8 mouse cellular contexts compared by ENCODE assay signal in the genomic region with DNA sequence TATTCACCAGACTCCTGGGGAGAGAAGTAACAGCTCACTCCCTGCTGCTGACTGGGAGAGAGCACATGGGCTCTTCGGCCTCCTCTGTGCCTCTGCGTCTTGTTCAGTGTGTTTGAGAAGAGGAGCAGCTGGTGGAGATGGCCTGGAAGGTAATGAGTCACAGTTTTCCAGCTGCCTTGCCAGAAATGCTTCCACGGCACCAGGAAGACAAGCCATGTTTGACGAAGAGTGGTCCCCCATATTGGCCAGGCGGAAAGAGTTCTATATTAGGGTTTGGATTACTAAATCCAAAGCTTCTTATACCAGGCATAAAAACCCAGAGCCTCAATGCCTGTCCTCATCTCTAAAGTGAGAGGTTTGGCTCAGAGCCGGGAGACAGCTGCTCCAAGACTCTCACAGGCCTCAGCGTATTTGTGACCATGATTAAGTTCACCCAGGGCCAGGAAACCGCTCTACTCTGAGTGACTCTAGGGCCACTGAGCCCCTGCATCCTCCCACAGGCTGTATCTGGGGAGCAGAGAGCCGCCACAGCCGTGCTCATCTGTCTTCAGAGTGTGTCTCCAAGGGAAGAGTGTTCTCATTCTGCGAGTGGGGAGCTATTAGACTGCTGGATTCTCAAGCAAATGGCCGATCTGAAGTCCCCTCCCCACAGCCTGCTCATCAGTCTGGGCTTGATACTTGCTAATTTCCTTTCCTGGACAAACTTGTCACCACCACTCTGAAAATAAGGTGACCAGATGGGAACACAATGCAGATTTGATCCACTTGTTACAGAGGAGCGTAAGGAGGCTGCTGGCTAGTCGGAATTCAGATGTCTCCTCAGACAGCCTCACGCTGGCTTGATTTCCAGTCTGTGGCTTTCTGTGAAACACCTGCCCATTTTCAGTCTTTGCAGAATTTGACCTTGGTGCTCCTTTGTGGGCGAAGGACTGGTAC.
DNase-seq lines count a peak whose midpoint lies in the region; ATAC-seq and TF ChIP-seq lines count a peak whose summit lies in the region.

No protein-coding gene starts in this region.

- H3K4me3 ChIP-seq in lung, postnatal 0 days (ENCODE audit: low read depth, low read length): no peak overlapping the region
- H3K4me3 ChIP-seq in stomach, embryonic 14.5 days (ENCODE audit: low read depth, low read length): no peak overlapping the region

- ATAC-seq in lung, postnatal 0 days: peak; percentile 89
- 0 out of 2 replicates have a peak, but pooled peaks have one; percentile 14 for ATAC-seq in stomach, embryonic 14.5 days (ENCODE audit: insufficient number of reproducible peaks, insufficient read depth, low FRiP score, low read depth)

- peak overlapping the region; percentile 47 for H3K27ac ChIP-seq in lung, postnatal 0 days (ENCODE audit: low read length)
- H3K27ac ChIP-seq in stomach, embryonic 14.5 days (ENCODE audit: low read length): no peak overlapping the region

- peak; percentile 89 for TF ChIP-seq EP300 in lung, postnatal 0 days (IDR thresholded peaks at IDR 0.05)

- H3K36me3 ChIP-seq in lung, postnatal 0 days (ENCODE audit: insufficient read depth, low read length): no peaks in the 10 kb centered on the region
- H3K36me3 ChIP-seq in stomach, embryonic 14.5 days (ENCODE audit: control insufficient read depth, insufficient read depth, low read length): no peaks in the 10 kb centered on the region

- intact Hi-C loops in heart, postnatal 25 days (cut with DNase I): no loop called here

- TF ChIP-seq CTCF in lung, postnatal 0 days (IDR thresholded peaks at IDR 0.05): no peak

- no peak overlapping the region for H3K4me2 ChIP-seq in lung, postnatal 0 days (replicated peaks; ENCODE audit: low read depth, low read length)
- no peak overlapping the region for H3K4me2 ChIP-seq in stomach, embryonic 14.5 days (replicated peaks; ENCODE audit: low read depth, low read length)

- no peaks in the 10 kb centered on the region for H3K9me3 ChIP-seq in lung, postnatal 0 days (ENCODE audit: low read length)
- H3K9me3 ChIP-seq in stomach, embryonic 14.5 days (ENCODE audit: control insufficient read depth, low read depth, low read length): no peaks in the 10 kb centered on the region

- peak; percentile 68 for DNase-seq in layer of hippocampus, adult 11-12 months (ENCODE audit: low spot score)
- no peak for DNase-seq in layer of hippocampus, postnatal 25 days (ENCODE audit: extremely low spot score in 1 of 2, low spot score in 1 of 2)
- DNase-seq in cerebellum, postnatal 25 days: peak; percentile 65 to 69
- DNase-seq in heart, postnatal 25 days (ENCODE audit: low spot score): peak; percentile 67
- DNase-seq in lung, postnatal 0 days (ENCODE audit: low spot score): peak; percentile 94
- DNase-seq in adrenal gland, adult 8-10 months: no peak
- DNase-seq in thymus, postnatal 36 days: no peak

- no peaks in the 10 kb centered on the region for H3K27me3 ChIP-seq in lung, postnatal 0 days (replicated peaks; ENCODE audit: insufficient read depth, low read length)
- no peaks in the 10 kb centered on the region for H3K27me3 ChIP-seq in stomach, embryonic 14.5 days (ENCODE audit: control insufficient read depth, insufficient read depth, low read length)

- WGBS in lung, postnatal 0 days: 51% methylated on average over 16 of the region's 16 CpGs
- 66% methylated on average over 16 of the region's 16 CpGs for WGBS in stomach, embryonic 14.5 days

- no peak overlapping the region for H3K9ac ChIP-seq in lung, postnatal 0 days (replicated peaks; ENCODE audit: low read depth)
- H3K9ac ChIP-seq in stomach, embryonic 14.5 days (replicated peaks; ENCODE audit: low read depth, low read length): no peak overlapping the region

- no peaks in the 10 kb centered on the region for H3K4me1 ChIP-seq in lung, postnatal 0 days (ENCODE audit: insufficient read depth, low read depth, low read length)
- H3K4me1 ChIP-seq in stomach, embryonic 14.5 days (ENCODE audit: control insufficient read depth, insufficient read depth, low read length): no peaks in the 10 kb centered on the region

Comparison
In these comparisons a context has a peak if more than half of its experiments do, and no peak if none do; other contexts are left out.
1. DNase-seq: peak in layer of hippocampus, adult 11-12 months (single experiment), cerebellum, postnatal 25 days (2 of 2), heart, postnatal 25 days (single experiment) and lung, postnatal 0 days (single experiment); none in layer of hippocampus, postnatal 25 days (0 of 2), adrenal gland, adult 8-10 months (single experiment) and thymus, postnatal 36 days (0 of 2).